Mouse (Mus musculus) cortical plate, adult 2 months (tissue): ENCODE measurements at regions not wholly inside any gene's neighbourhood (a gene's known extent, or its start where the extent isn't known, plus 50 kb on each side); places are given as distances from the start of the nearest gene placed in this dataset.

Experiments used
- CTCF ChIP-seq: fragments of 200-500 bp; IDR thresholded peaks from 2 replicates; pipeline ENCODE4 v1.5.1; 2011; ENCODE audit warnings: mild to moderate bottlenecking, control low read depth, low read length; ENCODE audit not compliant: insufficient read depth; ENCODE audit errors: extremely low read depth
- POLR2A ChIP-seq: fragments of 200-500 bp; IDR thresholded peaks from 2 replicates; pipeline ENCODE4 v1.6.1; 2011; ENCODE audit warnings: mild to moderate bottlenecking, low read length, control low read depth; ENCODE audit not compliant: insufficient read depth; ENCODE audit errors: extremely low read depth

DNA sequence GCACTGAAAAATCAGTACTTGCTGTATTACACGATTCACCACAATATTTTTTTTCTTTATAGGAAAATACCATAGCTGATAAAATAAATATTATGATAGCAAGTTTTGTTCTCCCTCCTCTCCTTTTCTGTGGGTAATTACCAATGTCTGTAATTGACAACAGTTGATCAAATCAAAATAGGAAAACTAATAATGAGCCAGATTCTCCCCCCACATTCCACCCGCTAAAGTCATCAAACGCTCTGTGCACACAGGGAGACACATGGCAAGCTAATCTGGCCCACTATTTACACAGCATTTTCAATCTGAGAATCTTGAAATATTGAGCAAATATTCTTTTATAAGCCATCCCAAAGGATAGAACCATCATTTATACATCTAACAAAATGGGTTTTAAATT is 659.2 kb upstream of the Acvr2a start:
- TF ChIP-seq POLR2A (no peak), CTCF (no peak)
